Mouse (Mus musculus) urinary bladder, postnatal 36 days (tissue): ENCODE measurements around the gene 1700017B05Rik.

Experiments
- DNase-seq, 2 experiments: peaks; one replicate each; pipeline ENCODE4 v3.0.0; 2022; ENCODE audit warnings: low spot score in 2 of 2, mixed read lengths in 1 of 2

The 1700017B05Rik gene

DNA sequence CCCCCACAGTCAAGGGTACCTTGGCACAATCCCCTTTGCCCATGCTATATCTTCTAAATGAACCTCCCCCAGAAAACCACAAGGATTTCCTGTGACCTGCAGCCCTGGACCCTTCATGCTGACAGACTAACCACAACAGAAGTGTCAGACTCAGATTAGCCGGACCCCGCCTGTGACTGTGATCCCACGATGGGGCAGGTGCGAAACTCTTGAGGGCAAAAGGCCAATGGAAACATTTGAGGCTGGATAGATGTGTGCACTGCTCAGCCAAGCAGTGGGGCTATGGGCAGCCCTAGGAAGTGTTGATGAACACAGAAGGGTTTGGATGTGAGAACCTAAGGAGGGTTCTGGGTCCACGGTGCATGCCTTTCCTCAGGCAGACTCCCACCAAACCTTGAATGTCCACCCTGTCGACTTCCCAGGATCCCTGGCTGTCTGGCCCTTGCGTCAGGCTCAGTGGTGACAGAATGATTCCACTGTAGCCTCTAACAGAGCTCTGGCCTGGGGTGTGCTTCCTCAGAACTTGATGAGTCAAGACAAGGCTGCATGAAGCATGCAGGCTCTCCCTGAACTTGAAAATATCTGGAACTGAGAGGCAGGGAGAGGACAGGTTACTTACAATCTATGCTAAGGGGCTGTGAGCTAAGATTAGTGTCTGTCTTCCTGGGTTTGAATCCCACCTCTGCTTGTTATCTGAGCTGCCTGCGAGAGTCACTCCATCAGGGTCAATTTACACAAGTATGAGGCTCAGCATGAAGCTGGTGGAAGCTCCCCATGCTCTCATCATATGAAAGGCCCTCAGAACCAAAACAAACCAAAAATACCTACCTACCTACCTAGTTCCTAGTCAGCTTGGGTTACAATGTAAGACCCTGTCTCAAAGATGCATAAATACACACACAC, 10.7 kb upstream of the 1700017B05Rik start:
- DNase-seq = no peak

DNA sequence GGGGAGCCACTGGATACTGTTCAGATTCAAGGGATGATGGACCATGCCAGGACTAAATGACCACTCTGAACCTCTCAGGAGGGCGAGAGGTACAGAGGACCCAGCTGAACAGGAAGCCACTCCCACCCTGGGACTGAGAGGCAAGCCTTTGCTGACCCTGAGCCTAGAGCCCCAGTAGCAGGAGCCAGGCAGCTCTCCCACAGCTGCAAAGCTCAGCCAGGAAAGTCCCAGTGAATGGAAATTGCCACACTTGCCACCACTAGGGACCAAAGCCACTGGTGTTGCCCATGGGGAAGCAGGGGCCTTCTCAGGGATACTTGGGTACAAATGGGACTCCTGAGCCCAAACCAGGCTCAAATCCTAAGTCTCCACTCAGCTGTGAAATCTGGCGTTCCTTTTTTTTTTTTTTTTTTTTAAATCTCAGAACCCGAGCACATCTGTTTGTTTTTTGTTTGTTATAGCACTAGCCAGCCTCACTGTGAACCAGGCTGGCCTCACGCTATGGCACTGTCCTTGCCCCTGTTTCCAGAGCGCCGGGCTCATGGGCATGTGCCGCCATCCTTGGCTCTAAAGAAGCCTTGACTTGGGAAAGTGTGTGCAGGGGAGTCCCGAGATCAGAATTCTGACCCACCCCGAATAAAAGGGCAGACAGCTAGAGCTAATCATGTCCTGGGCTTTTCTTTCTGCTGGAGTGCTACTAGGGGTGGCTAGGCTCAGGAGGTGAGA, 9.6 kb upstream of the 1700017B05Rik start:
- peak in 1 of 2 experiments; percentile 38 for DNase-seq

DNA sequence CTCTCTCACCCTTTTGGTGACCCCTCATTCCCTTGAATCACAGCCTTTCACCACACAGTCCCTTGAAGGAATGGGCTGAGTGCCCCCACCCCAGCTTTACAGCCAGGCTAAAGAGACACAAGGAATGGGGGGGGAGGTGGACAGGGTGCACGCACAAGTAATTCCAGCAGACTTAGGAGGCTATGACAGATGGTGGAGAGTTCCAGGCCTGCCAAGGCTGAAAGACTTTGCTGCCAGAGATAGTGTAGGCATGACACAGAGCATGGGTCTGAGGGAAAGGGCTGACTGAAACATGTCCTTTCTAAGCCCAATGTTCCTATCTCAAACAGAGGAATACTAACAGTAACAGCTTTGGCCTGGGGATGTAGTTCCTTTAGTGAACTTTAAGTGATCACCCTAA, 8.7 kb upstream of the 1700017B05Rik start:
- DNase-seq = no peak

DNA sequence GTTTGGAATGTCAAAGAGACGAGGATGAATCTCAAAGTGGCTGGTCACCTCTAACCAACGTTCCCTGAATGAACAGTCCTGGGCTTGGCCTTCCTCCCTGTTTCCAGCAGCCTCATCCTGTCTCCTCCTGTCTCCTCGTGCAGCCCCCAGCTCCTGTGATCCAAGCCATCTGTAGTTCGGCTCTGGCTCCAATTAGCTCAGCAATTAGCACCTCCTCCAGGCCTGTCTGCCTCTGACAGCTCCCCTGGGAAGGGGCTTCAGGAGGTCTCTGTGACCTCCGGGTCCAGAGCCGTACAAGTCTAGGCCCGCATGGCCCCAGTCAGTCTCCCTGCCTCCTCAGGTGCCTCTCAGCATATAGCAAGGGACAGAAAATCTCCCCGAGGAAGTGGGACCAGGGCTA, 8.0 kb upstream of the 1700017B05Rik start:
- DNase-seq = no peak

DNA sequence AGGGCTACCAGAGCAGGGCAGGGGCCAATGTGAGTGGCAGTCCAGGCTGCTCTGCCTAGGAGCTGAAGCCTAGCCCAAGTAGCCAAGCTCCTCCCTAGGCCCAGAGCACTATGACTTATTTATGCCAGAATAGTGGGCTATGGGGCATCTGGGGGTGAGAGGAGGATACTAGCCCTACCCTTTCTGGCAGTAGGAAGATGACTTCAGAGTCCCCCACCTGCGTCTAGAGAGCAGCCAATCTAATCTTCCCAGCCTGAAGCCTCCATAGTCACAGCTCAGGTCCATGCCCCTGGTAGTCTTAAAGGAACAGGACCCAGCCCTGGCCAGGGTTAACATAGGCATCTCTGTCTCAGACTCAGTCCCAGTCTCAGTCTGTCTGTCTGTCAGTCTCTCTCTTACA, 7.0 kb upstream of the 1700017B05Rik start:
- DNase-seq = no peak

DNA sequence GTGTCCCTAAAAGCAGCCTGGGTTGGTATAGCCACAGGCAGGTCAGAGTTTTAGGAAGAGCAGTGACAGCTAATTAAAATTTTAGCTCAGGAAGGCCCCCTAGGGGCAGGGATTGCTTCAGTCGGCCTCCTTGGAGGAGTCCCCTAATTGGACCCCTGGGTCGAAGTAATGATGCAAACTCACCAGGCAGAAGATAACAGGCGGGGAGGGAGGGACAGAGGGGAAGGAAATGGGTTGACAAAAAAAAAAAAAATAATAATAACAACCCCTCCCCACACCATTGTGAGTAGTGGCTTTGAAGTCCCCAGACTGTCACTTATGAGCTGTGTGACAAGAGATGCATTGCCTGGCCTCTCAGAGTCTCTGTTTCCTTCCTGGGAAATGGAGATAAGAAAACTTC, 6.2 kb upstream of the 1700017B05Rik start:
- no peak for DNase-seq

GRCm38 (mm10) chr9:57268078-57268477, 5.7 kb upstream of the 1700017B05Rik start:
- DNase-seq = no peak

GRCm38 (mm10) chr9:57267421-57267820, 5.0 kb upstream of the 1700017B05Rik start:
- DNase-seq = no peak

- no peak for DNase-seq
Measured at GRCm38 (mm10) chr9:57265125-57265524, 2.7 kb upstream of the 1700017B05Rik start.

GRCm38 (mm10) chr9:57262795-57263684, 628 bp upstream of the 1700017B05Rik start:
- DNase-seq = no peak

- peak; percentile 52 to 66 for DNase-seq
Measured at GRCm38 (mm10) chr9:57261516-57261912, 898 bp downstream of the 1700017B05Rik start.

GRCm38 (mm10) chr9:57260940-57261339, 1.5 kb downstream of the 1700017B05Rik start:
- DNase-seq = no peak

GRCm38 (mm10) chr9:57259736-57260135, 2.7 kb downstream of the 1700017B05Rik start:
- DNase-seq = peak; percentile 90 to 93

DNA sequence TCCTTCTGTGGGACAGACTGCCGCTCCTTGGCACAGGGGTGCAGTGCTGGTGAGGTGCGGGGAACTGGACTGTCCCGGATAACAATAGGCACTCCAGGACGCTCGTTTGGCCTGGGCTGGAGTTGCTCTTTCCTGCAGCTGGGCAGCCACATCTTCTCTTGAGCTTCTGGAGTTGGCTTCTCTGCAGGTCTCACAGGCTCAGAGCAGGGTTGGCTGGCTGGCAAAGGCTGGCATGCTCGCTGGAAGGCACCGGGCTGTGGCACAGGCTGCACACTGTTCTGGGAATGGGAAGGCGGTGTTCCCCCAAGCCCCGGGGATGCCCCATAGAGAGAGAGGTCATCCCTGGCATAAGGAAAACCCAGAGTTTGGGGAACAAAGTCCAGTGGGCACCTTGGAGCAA, 4.8 kb downstream of the 1700017B05Rik start:
- DNase-seq = no peak

DNA sequence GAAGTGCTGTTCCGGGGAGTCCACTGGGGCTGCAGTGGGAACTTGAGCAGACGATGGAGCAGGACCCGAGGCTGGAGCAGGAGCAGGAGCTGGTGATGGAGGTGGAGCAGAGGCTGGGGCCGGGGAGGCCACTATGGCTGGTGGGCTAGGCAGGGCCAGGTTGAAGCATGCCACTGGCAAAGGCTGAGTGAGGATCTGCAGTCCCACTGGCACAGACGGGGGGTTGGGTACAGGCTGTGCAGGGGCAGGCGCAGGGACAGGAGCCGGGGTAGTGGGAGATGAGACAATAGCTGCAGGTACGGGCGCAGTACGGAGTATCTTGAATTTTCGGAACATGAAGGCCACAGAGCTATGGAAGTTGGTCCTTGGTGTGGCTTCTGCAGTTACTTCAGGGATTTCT, 5.6 kb downstream of the 1700017B05Rik start:
- no peak for DNase-seq

GRCm38 (mm10) chr9:57256309-57256708, 6.1 kb downstream of the 1700017B05Rik start:
- DNase-seq = no peak

GRCm38 (mm10) chr9:57254823-57255495, 7.5 kb downstream of the 1700017B05Rik start:
- DNase-seq = no peak

GRCm38 (mm10) chr9:57254061-57254460, 8.4 kb downstream of the 1700017B05Rik start:
- no peak for DNase-seq

DNA sequence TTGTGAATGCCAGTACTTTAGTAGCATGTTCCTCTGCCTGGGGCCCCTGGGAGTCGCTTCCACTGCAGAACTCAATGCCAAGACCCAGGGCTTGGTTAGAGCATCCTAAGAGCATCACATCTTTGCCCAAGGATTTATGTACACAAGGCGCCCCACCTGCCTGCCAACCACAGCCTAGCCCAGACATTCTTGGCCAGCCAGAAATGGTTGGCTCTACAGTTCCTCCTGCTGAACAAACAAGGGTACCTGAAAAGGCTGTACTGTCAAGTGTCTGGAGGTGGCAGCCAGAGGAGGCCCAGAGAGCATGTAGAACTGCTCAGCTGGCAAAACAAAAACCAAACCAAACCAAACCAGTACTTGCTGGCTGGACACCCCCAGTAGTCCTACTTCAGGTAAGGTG, 11.3 kb downstream of the 1700017B05Rik start:
- DNase-seq = no peak

- DNase-seq = no peak
Measured at GRCm38 (mm10) chr9:57250026-57250425, 12.4 kb downstream of the 1700017B05Rik start.
